In genomic region chr13:110395916-110396685, GRCm38 (mm10) we compare ENCODE assay signal across 8 mouse cellular contexts. TPM values are rescaled to one million over a fixed set of nuclear protein-coding genes. Genes with fewer than 3 reads are reported as not detected.
DNase-seq lines count a peak whose midpoint lies in the region; ATAC-seq and TF ChIP-seq lines count a peak whose summit lies in the region.

No protein-coding gene starts in this region.

- H3K36me3 ChIP-seq in E14TG2a.4 (ENCODE audit: insufficient read depth, low read length): peaks cover 38% of the 10 kb centered on the region
- peaks cover 36% of the 10 kb centered on the region for H3K36me3 ChIP-seq in heart, embryonic 16.5 days (ENCODE audit: control insufficient read depth, insufficient read depth)
- peaks cover 17% of the 10 kb centered on the region for H3K36me3 ChIP-seq in liver, embryonic 12.5 days

- peak overlapping the region; percentile 86 for H3K4me3 ChIP-seq in E14TG2a.4 (replicated peaks; ENCODE audit: low read length)
- peak overlapping the region; percentile 77 for H3K4me3 ChIP-seq in heart, embryonic 16.5 days (ENCODE audit: low read length)
- peak overlapping the region; percentile 60 for H3K4me3 ChIP-seq in liver, embryonic 12.5 days

- H3K4me1 ChIP-seq in E14TG2a.4 (replicated peaks; ENCODE audit: low read depth, low read length): peaks cover 9% of the 10 kb centered on the region
- H3K4me1 ChIP-seq in heart, embryonic 16.5 days (ENCODE audit: control insufficient read depth, insufficient read depth, low read length): peaks cover 16% of the 10 kb centered on the region
- peaks cover 12% of the 10 kb centered on the region for H3K4me1 ChIP-seq in liver, embryonic 12.5 days

- peak; percentile 20 for DNase-seq in brain, embryonic 18.5 days (ENCODE audit: low read depth, low spot score)
- peak; percentile 16 for DNase-seq in retina, embryonic 14.5 days (ENCODE audit: low spot score)
- DNase-seq in gastrocnemius, adult 18-20 months (ENCODE audit: low spot score): no peak
- no peak for DNase-seq in adrenal gland, postnatal 4 days (ENCODE audit: low spot score in 2 of 2)
- no peak for DNase-seq in layer of hippocampus, adult 9-11 months

- peak overlapping the region; percentile 89 for H3K27ac ChIP-seq in heart, embryonic 16.5 days (ENCODE audit: low read length)
- H3K27ac ChIP-seq in liver, embryonic 12.5 days: no peak overlapping the region

- no peaks in the 10 kb centered on the region for H3K9me3 ChIP-seq in E14TG2a.4 (ENCODE audit: low read length)
- H3K9me3 ChIP-seq in heart, embryonic 16.5 days (replicated peaks; ENCODE audit: control insufficient read depth, low read length): no peaks in the 10 kb centered on the region
- H3K9me3 ChIP-seq in liver, embryonic 12.5 days (replicated peaks): no peaks in the 10 kb centered on the region

- peak overlapping the region; percentile 70 for H3K4me2 ChIP-seq in heart, embryonic 16.5 days (ENCODE audit: low read depth, low read length)
- peak overlapping the region; percentile 91 for H3K4me2 ChIP-seq in liver, embryonic 12.5 days

- peak overlapping the region; percentile 96 for H3K9ac ChIP-seq in heart, embryonic 16.5 days (ENCODE audit: low read length)
- H3K9ac ChIP-seq in liver, embryonic 12.5 days: no peak overlapping the region

- H3K27me3 ChIP-seq in E14TG2a.4 (ENCODE audit: insufficient read depth, low read length): peaks cover 20% of the 10 kb centered on the region
- H3K27me3 ChIP-seq in heart, embryonic 16.5 days (ENCODE audit: control insufficient read depth, insufficient read depth, low read length): no peaks in the 10 kb centered on the region
- peaks cover 50% of the 10 kb centered on the region for H3K27me3 ChIP-seq in liver, embryonic 12.5 days (replicated peaks)

- no peak for TF ChIP-seq CTCF in E14TG2a.4 (conservative IDR thresholded peaks at IDR 0.05; ENCODE audit: low read length)

- ATAC-seq in heart, embryonic 16.5 days (replicated peaks; ENCODE audit: extremely low read depth, insufficient read depth, low FRiP score): no peak
- ATAC-seq in liver, embryonic 12.5 days: no peak

- 5% methylated on average over 21 of the region's 21 CpGs for WGBS in heart, embryonic 16.5 days
- WGBS in liver, embryonic 12.5 days (ENCODE audit: insufficient replicate concordance): 10% methylated on average over 21 of the region's 21 CpGs

RNA-seq across cellular contexts. Expression of gene Plk2, which starts 1.3 kb away (rescaled TPM):
- polyA plus RNA-seq in heart, embryonic 16.5 days (2015; fragmentation: Nextera tagmentation; extraction: Ambion mirVana): 88.5 and 99.1 TPM in 2 replicates
- polyA plus RNA-seq in liver, embryonic 12.5 days (2016; fragmentation: Nextera tagmentation; extraction: Ambion mirVana): 12.7 and 15.7 TPM in 2 replicates
- 1 to 10 TPM; 2.4 to 6.0 TPM for total RNA-seq in gastrocnemius, adult 18-20 months (2021)
- total RNA-seq in adrenal gland, postnatal 4 days (2021): 10 to 100 TPM; 51.7 to 68.1 TPM

RNA-seq across cellular contexts. Expression of gene Gapt, which starts 39.1 kb away (rescaled TPM):
- polyA plus RNA-seq in heart, embryonic 16.5 days (2015; fragmentation: Nextera tagmentation; extraction: Ambion mirVana): 0.16 and 0.38 TPM in 2 replicates
- polyA plus RNA-seq in liver, embryonic 12.5 days (2016; fragmentation: Nextera tagmentation; extraction: Ambion mirVana): 1.1 and 2.0 TPM in 2 replicates
- under 1 TPM in 1 of 2 experiments, not detected in 1; 0.11 TPM for total RNA-seq in gastrocnemius, adult 18-20 months (2021)
- total RNA-seq in adrenal gland, postnatal 4 days (2021): under 1 TPM; 0.22 to 0.34 TPM

Comparison
In these comparisons a context has a peak if more than half of its experiments do, and no peak if none do; other contexts are left out.
1. DNase-seq: peak in brain, embryonic 18.5 days (single experiment) and retina, embryonic 14.5 days (single experiment); none in gastrocnemius, adult 18-20 months (single experiment), adrenal gland, postnatal 4 days (0 of 2) and layer of hippocampus, adult 9-11 months (single experiment).
2. RNA of gene Plk2, which starts 1.3 kb away (total RNA-seq): 51.7 to 68.1 TPM in adrenal gland, postnatal 4 days; 2.4 to 6.0 TPM in gastrocnemius, adult 18-20 months; every median in the first group is over 4 times any median in the second.
3. Peak in every context shown above with its lines, with median percentiles within 50 percentile points of each other: H3K4me3 ChIP-seq.